Mouse (Mus musculus) megakaryocyte, embryonic 14.5 days (primary cell): ENCODE results near the gene Carns1.

Experiments used
- FLI1 ChIP-seq: IDR thresholded peaks from 2 replicates; pipeline ENCODE4 v1.6.1; 2012; ENCODE audit warnings: low read length, inconsistent platforms, mixed read lengths
- GATA1 ChIP-seq: IDR thresholded peaks from 3 replicates; pipeline ENCODE4 v1.6.1; 2012; ENCODE audit warnings: mixed read lengths, low read length, inconsistent platforms, borderline replicate concordance

DNA sequence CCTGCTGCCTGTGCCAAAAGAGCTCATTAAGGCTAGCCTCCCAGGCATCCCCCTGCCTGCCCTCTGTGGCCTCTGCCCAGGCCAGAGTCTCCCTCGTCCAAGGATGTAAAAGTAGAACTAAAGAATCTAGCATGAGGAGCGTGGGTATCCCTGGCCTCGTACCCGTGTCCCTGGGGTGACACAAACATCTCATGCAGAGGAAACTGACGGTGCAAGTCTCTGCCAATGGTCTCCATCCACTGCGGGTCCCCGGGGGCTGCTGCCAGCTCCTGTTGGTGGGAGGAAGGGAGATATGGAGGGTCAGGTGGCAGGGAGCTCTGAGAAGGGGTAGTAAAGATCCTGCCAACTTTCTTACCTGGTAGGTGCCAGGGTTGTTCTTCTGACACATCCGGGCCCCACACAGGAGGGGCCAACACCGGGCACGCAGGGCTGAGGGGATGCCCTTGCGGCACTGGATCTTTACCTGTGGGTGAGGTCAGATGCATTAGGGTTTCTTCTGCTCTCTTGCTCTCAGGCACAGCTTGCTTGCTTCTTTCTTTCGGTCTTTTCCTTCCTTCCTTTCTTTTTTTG is 13.9 kb upstream of the Carns1 start:
- TF ChIP-seq FLI1 (no peak), GATA1 (no peak)
